Mouse (Mus musculus) hindbrain, embryonic 11.5 days (tissue): Measurements from ENCODE around the gene Ugt1a9. TPM values are rescaled to one million over a fixed set of nuclear protein-coding genes. Genes with fewer than 3 reads are reported as not detected.
A peak's percentile ranks its signal among the peaks of the same experiment; 100 is the strongest.
"Not testable (repeated sequence)": the region's sequence is repeated elsewhere in the genome, so short reads cannot be mapped to it uniquely, and the experiment has no call there.

Source experiments
- ATAC-seq: fragments of 200-750 bp; cut with Nextera tagmentation; 2 replicates; pipeline ENCODE4 v1.8.0; 2017; ENCODE audit warnings: mild to moderate bottlenecking, moderate TSS enrichment, moderate library complexity; ENCODE audit not compliant: low FRiP score
- DNase-seq: peaks from one replicate; pipeline ENCODE4 v3.0.0-alpha.2; 2015; ENCODE audit warnings: low spot score
- H3K27ac ChIP-seq: fragments of 300-500 bp; sonication (generic); 2 replicates; pipeline ENCODE4 v1.5.1; 2014; ENCODE audit warnings: mild to moderate bottlenecking, low read depth, low read length
- H3K27me3 ChIP-seq: fragments of 300-500 bp; sonication (generic); 2 replicates; pipeline ENCODE4 v1.6.1; 2014; ENCODE audit warnings: mild to moderate bottlenecking, low read length, moderate library complexity, mixed read lengths; ENCODE audit not compliant: control insufficient read depth, insufficient read depth
- H3K36me3 ChIP-seq: fragments of 300-500 bp; sonication (generic); 2 replicates; pipeline ENCODE4 v1.6.1; 2014; ENCODE audit warnings: mild to moderate bottlenecking, low read length, moderate library complexity, mixed read lengths; ENCODE audit not compliant: control insufficient read depth, insufficient read depth
- H3K4me1 ChIP-seq: fragments of 300-500 bp; sonication (generic); replicated peaks from 2 replicates; pipeline ENCODE4 v1.6.1; 2014; ENCODE audit warnings: low read length, mixed read lengths; ENCODE audit not compliant: control insufficient read depth, insufficient read depth
- H3K4me2 ChIP-seq: fragments of 300-500 bp; sonication (generic); replicated peaks from 2 replicates; pipeline ENCODE4 v1.6.1; 2014; ENCODE audit warnings: mild to moderate bottlenecking, low read depth, low read length
- H3K4me3 ChIP-seq: fragments of 300-500 bp; sonication (generic); 2 replicates; pipeline ENCODE4 v1.5.1; 2014; ENCODE audit warnings: low read depth, low read length
- H3K9ac ChIP-seq: fragments of 300-500 bp; sonication (generic); 2 replicates; pipeline ENCODE4 v1.6.1; 2014; ENCODE audit warnings: low read depth, low read length
- H3K9me3 ChIP-seq: fragments of 300-500 bp; sonication (generic); 2 replicates; pipeline ENCODE4 v1.6.1; 2016; ENCODE audit warnings: low read length; ENCODE audit not compliant: control insufficient read depth
- WGBS: fragments of 180-500 bp; shearing (Covaris S2); extraction: QIAGEN DNeasy Blood & Tissue Kit; methylation state at CpG from one replicate; pipeline ENCODE4 v1.1.7; 2014; 5-methylcytosine and 5-hydroxymethylcytosine counted together
- polyA plus RNA-seq: library from polyadenylated mRNA; unstranded; fragments of >200 nt; fragmentation: Nextera tagmentation; extraction: Ambion mirVana; gene quantifications from 2 replicates; pipeline ENCODE4 v1.2.1, GENCODE M21; 2014

The Ugt1a9 gene
- polyA plus RNA-seq, 1 experiment from 2014 or later, result not detected

DNA sequence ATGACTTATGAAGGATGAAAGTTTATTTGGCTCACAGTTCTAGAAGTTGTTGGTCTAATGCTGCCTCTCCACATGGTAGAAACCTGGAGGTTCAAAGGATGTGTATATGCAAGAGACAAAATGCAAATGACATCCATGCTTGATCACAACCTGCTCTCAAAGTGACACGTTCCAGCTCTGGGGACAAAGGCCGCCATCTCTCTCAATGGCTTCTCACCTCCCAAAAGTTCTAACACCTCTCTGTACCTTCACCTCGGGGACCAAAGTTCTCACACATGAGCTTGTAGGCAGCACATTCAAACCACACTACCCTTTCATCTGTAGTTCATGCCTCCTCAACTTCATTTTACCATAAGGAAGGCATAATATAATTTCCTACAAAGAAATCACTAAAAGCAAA lies 147.0 kb downstream of the Ugt1a9 start:
- H3K4me3 ChIP-seq, result no peak overlapping the region
- H3K27ac ChIP-seq, result no peak overlapping the region
- WGBS, result 46% methylated on average over 3 of the region's 3 CpGs
- H3K9ac ChIP-seq, result no peak overlapping the region
- no peaks in the 10 kb centered on the region for H3K27me3 ChIP-seq
- ATAC-seq (no peak), DNase-seq (peak; percentile 4)
- no peaks in the 10 kb centered on the region for H3K36me3 ChIP-seq
- H3K9me3 ChIP-seq, result peaks cover 50% of the 10 kb centered on the region
- no peak overlapping the region for H3K4me2 ChIP-seq
- H3K4me1 ChIP-seq, result no peaks in the 10 kb centered on the region

DNA sequence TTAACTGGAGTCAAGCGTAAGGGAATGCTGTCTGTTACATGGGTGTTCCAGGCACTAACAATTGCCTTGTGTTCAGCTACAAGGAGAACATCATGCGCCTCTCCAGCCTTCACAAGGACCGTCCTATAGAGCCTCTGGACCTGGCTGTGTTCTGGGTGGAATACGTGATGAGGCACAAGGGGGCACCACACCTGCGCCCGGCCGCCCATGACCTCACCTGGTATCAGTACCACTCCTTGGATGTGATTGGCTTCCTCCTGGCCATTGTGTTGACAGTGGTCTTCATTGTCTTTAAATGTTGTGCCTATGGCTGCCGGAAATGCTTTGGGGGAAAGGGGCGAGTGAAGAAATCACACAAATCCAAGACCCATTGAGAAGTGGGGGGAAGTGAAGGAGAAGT lies 147.5 kb downstream of the Ugt1a9 start:
- peaks cover 45% of the 10 kb centered on the region for H3K9me3 ChIP-seq
- WGBS, result 75% methylated on average over 9 of the region's 9 CpGs
- H3K36me3 ChIP-seq, result no peaks in the 10 kb centered on the region
- no peaks in the 10 kb centered on the region for H3K27me3 ChIP-seq
- H3K4me3 ChIP-seq, result no peak overlapping the region
- no peak overlapping the region for H3K4me2 ChIP-seq
- no peaks in the 10 kb centered on the region for H3K4me1 ChIP-seq
- H3K27ac ChIP-seq, result no peak overlapping the region
- no peak overlapping the region for H3K9ac ChIP-seq
- ATAC-seq, result no peak
- peak; percentile 4 for DNase-seq

DNA sequence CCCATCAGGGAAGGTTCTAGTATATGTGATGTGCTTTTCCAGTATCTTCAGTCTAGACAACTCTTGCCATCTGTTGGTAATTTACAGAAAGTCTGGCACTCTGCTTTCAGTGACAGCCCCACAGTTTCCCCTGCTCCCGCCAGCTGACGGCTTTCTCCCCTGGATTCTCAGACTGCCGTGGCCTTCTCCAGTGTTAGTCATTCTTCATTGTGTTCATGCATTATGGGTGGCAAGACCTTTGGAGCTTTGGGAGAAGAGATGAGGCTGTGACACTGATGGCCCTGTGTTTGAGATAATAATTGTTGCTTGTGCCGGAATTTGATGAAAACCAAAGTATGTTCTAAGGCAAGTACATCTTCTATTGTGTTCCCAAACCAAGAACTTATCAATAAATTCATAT lies 148.0 kb downstream of the Ugt1a9 start:
- no peak overlapping the region for H3K4me2 ChIP-seq
- no peak overlapping the region for H3K27ac ChIP-seq
- H3K36me3 ChIP-seq, result no peaks in the 10 kb centered on the region
- no peak overlapping the region for H3K4me3 ChIP-seq
- H3K4me1 ChIP-seq, result no peaks in the 10 kb centered on the region
- peaks cover 40% of the 10 kb centered on the region for H3K9me3 ChIP-seq
- ATAC-seq (no peak), DNase-seq (peak; percentile 1)
- no peaks in the 10 kb centered on the region for H3K27me3 ChIP-seq
- 51% methylated on average over 4 of the region's 4 CpGs for WGBS
- H3K9ac ChIP-seq, result no peak overlapping the region

GRCm38 (mm10) chr1:88219054-88219453 lies 148.5 kb downstream of the Ugt1a9 start:
- Histone ChIP-seq H3K36me3 (no peaks in the 10 kb centered on the region), H3K27me3 (no peaks in the 10 kb centered on the region), H3K9ac (no peak overlapping the region), H3K9me3 (peaks cover 35% of the 10 kb centered on the region), H3K4me3 (no peak overlapping the region), H3K27ac (no peak overlapping the region), H3K4me2 (no peak overlapping the region), H3K4me1 (no peaks in the 10 kb centered on the region)
- DNase-seq (no peak), ATAC-seq (no peak)
- 17% methylated on average over 1 of the region's 1 CpGs for WGBS

- H3K27me3 ChIP-seq, result no peaks in the 10 kb centered on the region
- no peak for ATAC-seq
- no peak for DNase-seq
- H3K4me1 ChIP-seq, result no peaks in the 10 kb centered on the region
- H3K27ac ChIP-seq, result no peak overlapping the region
- no peak overlapping the region for H3K4me2 ChIP-seq
- no peak overlapping the region for H3K9ac ChIP-seq
- H3K36me3 ChIP-seq, result no peaks in the 10 kb centered on the region
- H3K4me3 ChIP-seq, result no peak overlapping the region
- peaks cover 26% of the 10 kb centered on the region for H3K9me3 ChIP-seq
Measured at GRCm38 (mm10) chr1:88220336-88220735, 149.7 kb downstream of the Ugt1a9 start.

DNA sequence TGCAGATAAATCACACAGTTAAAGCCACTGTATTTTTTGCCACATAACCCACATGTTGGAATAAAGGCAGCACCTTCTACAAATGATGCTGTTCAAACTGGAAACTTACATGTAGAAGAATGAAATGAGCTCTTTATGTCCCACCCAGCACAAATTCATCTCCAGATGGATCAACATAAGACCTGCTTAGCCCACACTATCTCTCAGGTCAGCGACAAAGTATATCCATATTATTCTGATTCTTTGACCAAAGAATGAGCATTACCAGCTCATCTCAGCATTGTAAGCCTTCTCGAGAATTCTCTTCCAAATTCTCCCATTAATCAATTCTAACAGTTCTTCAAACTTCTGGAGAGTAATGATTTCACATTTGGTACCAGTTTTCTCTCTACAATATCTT lies 151.6 kb downstream of the Ugt1a9 start:
- Histone ChIP-seq H3K27me3 (no peaks in the 10 kb centered on the region), H3K4me3 (no peak overlapping the region), H3K27ac (no peak overlapping the region), H3K9me3 (peaks cover 28% of the 10 kb centered on the region), H3K36me3 (no peaks in the 10 kb centered on the region), H3K4me1 (no peaks in the 10 kb centered on the region), H3K9ac (no peak overlapping the region), H3K4me2 (no peak overlapping the region)
- WGBS, result 51% methylated on average over 2 of the region's 2 CpGs
- DNase-seq, result no peak
- ATAC-seq, result no peak

GRCm38 (mm10) chr1:88223011-88223515 lies 152.5 kb downstream of the Ugt1a9 start:
- not testable (repeated sequence) for H3K4me1 ChIP-seq, ATAC-seq, H3K27ac ChIP-seq, H3K27me3 ChIP-seq, H3K4me2 ChIP-seq, H3K36me3 ChIP-seq, DNase-seq, H3K9ac ChIP-seq, H3K4me3 ChIP-seq
- H3K9me3 ChIP-seq, result peaks cover 31% of the 10 kb centered on the region

DNA sequence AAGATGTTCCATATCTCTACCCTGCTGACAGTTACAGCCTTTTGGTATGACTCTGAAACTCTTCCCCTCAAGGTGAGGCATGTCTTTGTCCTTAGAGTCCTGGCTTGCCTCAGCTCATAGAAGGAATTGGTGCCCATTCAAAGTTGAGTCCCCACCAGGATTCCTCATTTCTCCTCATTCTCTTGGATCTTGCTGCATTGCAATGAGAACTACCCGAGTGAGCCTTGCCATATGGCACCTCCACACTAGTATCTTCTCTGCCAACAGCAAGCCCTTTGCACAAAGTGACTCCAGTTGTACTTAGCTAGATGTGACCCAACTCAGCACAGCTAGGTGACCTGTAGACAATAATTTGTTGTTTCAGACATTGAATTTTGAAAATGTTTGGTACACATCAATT lies 153.0 kb downstream of the Ugt1a9 start:
- H3K9ac ChIP-seq, result no peak overlapping the region
- H3K36me3 ChIP-seq, result no peaks in the 10 kb centered on the region
- no peak overlapping the region for H3K4me3 ChIP-seq
- no peak overlapping the region for H3K27ac ChIP-seq
- H3K27me3 ChIP-seq, result no peaks in the 10 kb centered on the region
- H3K4me1 ChIP-seq, result no peaks in the 10 kb centered on the region
- peaks cover 37% of the 10 kb centered on the region for H3K9me3 ChIP-seq
- WGBS, result 62% methylated on average over 1 of the region's 1 CpGs
- ATAC-seq, result no peak
- H3K4me2 ChIP-seq, result no peak overlapping the region
- no peak for DNase-seq

GRCm38 (mm10) chr1:88224029-88224776 lies 153.6 kb downstream of the Ugt1a9 start:
- no peaks in the 10 kb centered on the region for H3K4me1 ChIP-seq
- ATAC-seq (no peak), DNase-seq (no peak)
- no peak overlapping the region for H3K4me3 ChIP-seq
- H3K27ac ChIP-seq, result no peak overlapping the region
- 73% methylated on average over 2 of the region's 2 CpGs for WGBS
- H3K36me3 ChIP-seq, result no peaks in the 10 kb centered on the region
- H3K9ac ChIP-seq, result no peak overlapping the region
- H3K4me2 ChIP-seq, result no peak overlapping the region
- H3K27me3 ChIP-seq, result no peaks in the 10 kb centered on the region
- peaks cover 43% of the 10 kb centered on the region for H3K9me3 ChIP-seq
